13 mouse cellular contexts compared by ENCODE assay signal in the genomic region with DNA sequence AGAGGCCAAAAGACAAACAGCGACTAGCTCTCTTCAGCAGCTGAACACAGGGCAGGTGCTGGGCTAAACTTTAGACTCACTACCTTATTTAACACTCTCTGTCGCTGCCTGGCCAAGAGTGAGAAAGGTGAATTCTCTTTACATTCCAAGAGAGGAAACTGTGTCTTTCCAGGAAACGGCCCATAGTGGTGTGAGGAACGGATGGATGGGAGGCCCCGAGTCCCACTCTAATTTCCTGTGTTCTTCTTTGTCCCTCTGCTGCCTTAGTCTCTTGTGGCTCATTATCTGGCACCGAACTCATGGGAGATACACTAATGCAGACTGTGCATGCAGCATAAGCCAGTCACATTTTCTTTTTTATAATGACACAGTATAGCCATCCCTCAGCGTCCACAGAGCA.
"Had no signal": no experiment of that assay in that cellular context is flagged by ENCODE, and none has a peak within 500 bp of the region (broad histone marks: within the 10 kb centered on the region; RNA-seq: fewer than 3 reads in every experiment).

No protein-coding gene starts in this region.

- DNase-seq: kidney, adult 9 months; kidney, postnatal 10 days; kidney, postnatal 4 days; lung, adult 2 months; lung, postnatal 10 days; thymus, postnatal 4 days had no signal

- H3K4me1 ChIP-seq: liver, embryonic 15.5 days; midbrain, embryonic 15.5 days; neural tube, embryonic 12.5 days had no signal

- H3K27ac ChIP-seq: layer of hippocampus, adult 2 months; liver, embryonic 15.5 days; macrophage; midbrain, embryonic 15.5 days; neural tube, embryonic 12.5 days; stomach, postnatal 0 days had no signal

- H3K36me3 ChIP-seq: liver, embryonic 15.5 days; midbrain, embryonic 15.5 days; neural tube, embryonic 12.5 days had no signal

- H3K4me2 ChIP-seq: liver, embryonic 11.5 days; liver, embryonic 15.5 days; midbrain, embryonic 15.5 days; neural tube, embryonic 12.5 days had no signal

- H3K27me3 ChIP-seq: liver, embryonic 15.5 days; midbrain, embryonic 15.5 days; neural tube, embryonic 12.5 days had no signal

- ATAC-seq: midbrain, embryonic 15.5 days had no signal

- H3K4me3 ChIP-seq: layer of hippocampus, adult 2 months; liver, embryonic 15.5 days; midbrain, embryonic 15.5 days; neural tube, embryonic 12.5 days had no signal

- H3K9me3 ChIP-seq: liver, embryonic 15.5 days; midbrain, embryonic 15.5 days; neural tube, embryonic 12.5 days had no signal

- H3K9ac ChIP-seq: liver, embryonic 15.5 days; midbrain, embryonic 15.5 days; neural tube, embryonic 12.5 days had no signal
